Mouse (Mus musculus) hindbrain, embryonic 14.5 days (tissue): ENCODE measurements around the gene Zfp341. TPM values are rescaled to one million over a fixed set of nuclear protein-coding genes. Genes with fewer than 3 reads are reported as not detected.

Source experiments
- ATAC-seq: fragments of 200-750 bp; cut with Nextera tagmentation; 2 replicates; pipeline ENCODE4 v1.8.0; 2017; ENCODE audit warnings: moderate number of reproducible peaks, mild to moderate bottlenecking, moderate TSS enrichment, moderate library complexity; ENCODE audit not compliant: low FRiP score
- DNase-seq: peaks from one replicate; pipeline ENCODE4 v3.0.0-alpha.2; 2015; ENCODE audit warnings: low spot score
- H3K27ac ChIP-seq: fragments of 300-500 bp; sonication (generic); 2 replicates; pipeline ENCODE4 v1.5.1; 2014; ENCODE audit warnings: mild to moderate bottlenecking, moderate library complexity
- H3K27me3 ChIP-seq: fragments of 300-500 bp; sonication (generic); 2 replicates; pipeline ENCODE4 v1.6.1; 2014; ENCODE audit warnings: mild to moderate bottlenecking, low read length, mixed read lengths; ENCODE audit not compliant: control insufficient read depth, insufficient read depth
- H3K36me3 ChIP-seq: fragments of 300-500 bp; sonication (generic); replicated peaks from 2 replicates; pipeline ENCODE4 v1.6.1; 2014; ENCODE audit not compliant: control insufficient read depth, insufficient read depth
- H3K4me1 ChIP-seq: fragments of 300-500 bp; sonication (generic); replicated peaks from 2 replicates; pipeline ENCODE4 v1.6.1; 2014; ENCODE audit warnings: antibody characterized with exemption, low read length, mixed read lengths; ENCODE audit not compliant: control insufficient read depth, insufficient read depth
- H3K4me2 ChIP-seq: fragments of 300-500 bp; sonication (generic); replicated peaks from 2 replicates; pipeline ENCODE4 v1.6.1; 2014; ENCODE audit warnings: mild to moderate bottlenecking, moderate library complexity
- H3K4me3 ChIP-seq: fragments of 300-500 bp; sonication (generic); replicated peaks from 2 replicates; pipeline ENCODE4 v1.5.1; 2014; ENCODE audit warnings: mild to moderate bottlenecking, low read length
- H3K9ac ChIP-seq: fragments of 300-500 bp; sonication (generic); 2 replicates; pipeline ENCODE4 v1.6.1; 2014
- H3K9me3 ChIP-seq: fragments of 300-500 bp; sonication (generic); 2 replicates; pipeline ENCODE4 v1.6.1; 2016; ENCODE audit warnings: low read length; ENCODE audit not compliant: control insufficient read depth
- WGBS: fragments of 180-500 bp; shearing (Covaris S2); extraction: QIAGEN DNeasy Blood & Tissue Kit; methylation state at CpG from one replicate; pipeline ENCODE4 v1.1.7; 2014; 5-methylcytosine and 5-hydroxymethylcytosine counted together
- polyA plus RNA-seq: library from polyadenylated mRNA; unstranded; fragments of >200 nt; fragmentation: Nextera tagmentation; extraction: Ambion mirVana; gene quantifications from 2 replicates; pipeline ENCODE4 v1.2.1, GENCODE M21; 2014

Gene Zfp341
- polyA plus RNA-seq, 1 experiment from 2014 or later = 2.0 TPM

- Histone ChIP-seq H3K27me3 (no peaks in the 10 kb centered on the region), H3K27ac (peak overlapping the region; percentile 87), H3K9me3 (no peaks in the 10 kb centered on the region), H3K36me3 (no peaks in the 10 kb centered on the region), H3K4me3 (peak overlapping the region; percentile 18), H3K9ac (peak overlapping the region; percentile 45), H3K4me2 (peak overlapping the region; percentile 50), H3K4me1 (peaks cover 28% of the 10 kb centered on the region)
- peak; percentile 72 for ATAC-seq
- WGBS = 57% methylated on average over 19 of the region's 19 CpGs
- DNase-seq = peak; percentile 80
Measured at GRCm38 (mm10) chr2:154676653-154677609, 63.8 kb downstream of the Zfp341 start.

GRCm38 (mm10) chr2:154677651-154678139, 64.6 kb downstream of the Zfp341 start:
- ATAC-seq (peak; percentile 83), DNase-seq (peak; percentile 82)
- Histone ChIP-seq H3K9me3 (no peaks in the 10 kb centered on the region), H3K9ac (peak overlapping the region; percentile 45), H3K4me1 (peaks cover 34% of the 10 kb centered on the region), H3K4me3 (peak overlapping the region; percentile 18), H3K27me3 (no peaks in the 10 kb centered on the region), H3K36me3 (no peaks in the 10 kb centered on the region), H3K27ac (peak overlapping the region; percentile 87), H3K4me2 (peak overlapping the region; percentile 50)
- WGBS = 5% methylated on average over 10 of the region's 10 CpGs

- no peak overlapping the region for H3K4me3 ChIP-seq
- 92% methylated on average over 3 of the region's 3 CpGs for WGBS
- no peak overlapping the region for H3K9ac ChIP-seq
- ATAC-seq = no peak
- no peaks in the 10 kb centered on the region for H3K9me3 ChIP-seq
- no peaks in the 10 kb centered on the region for H3K27me3 ChIP-seq
- no peaks in the 10 kb centered on the region; the same call in 1 of the 2 replicates for H3K36me3 ChIP-seq
- DNase-seq = no peak
- no peak overlapping the region for H3K27ac ChIP-seq
- no peak overlapping the region for H3K4me2 ChIP-seq
- H3K4me1 ChIP-seq = peaks cover 41% of the 10 kb centered on the region
Measured at GRCm38 (mm10) chr2:154678995-154679394, 65.9 kb downstream of the Zfp341 start.

GRCm38 (mm10) chr2:154680337-154680736, 67.2 kb downstream of the Zfp341 start:
- Histone ChIP-seq H3K4me3 (no peak overlapping the region), H3K27ac (no peak overlapping the region), H3K9ac (no peak overlapping the region), H3K4me2 (no peak overlapping the region), H3K9me3 (no peaks in the 10 kb centered on the region), H3K27me3 (no peaks in the 10 kb centered on the region), H3K4me1 (peaks cover 41% of the 10 kb centered on the region), H3K36me3 (no peaks in the 10 kb centered on the region; the same call in 1 of the 2 replicates)
- DNase-seq (no peak), ATAC-seq (no peak)
- 89% methylated on average over 2 of the region's 2 CpGs for WGBS

GRCm38 (mm10) chr2:154680941-154681340, 67.8 kb downstream of the Zfp341 start:
- H3K36me3 ChIP-seq = no peaks in the 10 kb centered on the region; the same call in 1 of the 2 replicates
- DNase-seq = no peak
- H3K9ac ChIP-seq = no peak overlapping the region
- no peak overlapping the region for H3K4me2 ChIP-seq
- no peaks in the 10 kb centered on the region for H3K27me3 ChIP-seq
- H3K27ac ChIP-seq = no peak overlapping the region
- no peaks in the 10 kb centered on the region for H3K9me3 ChIP-seq
- 83% methylated on average over 6 of the region's 6 CpGs for WGBS
- H3K4me3 ChIP-seq = no peak overlapping the region
- no peak for ATAC-seq
- peaks cover 41% of the 10 kb centered on the region for H3K4me1 ChIP-seq

- WGBS = 42% methylated on average over 1 of the region's 1 CpGs
- Histone ChIP-seq H3K36me3 (no peaks in the 10 kb centered on the region; the same call in 1 of the 2 replicates), H3K4me1 (peaks cover 26% of the 10 kb centered on the region), H3K27me3 (no peaks in the 10 kb centered on the region), H3K4me3 (no peak overlapping the region), H3K4me2 (0 out of 2 replicates have a peak overlapping the region, but pooled peaks have one; percentile 16), H3K9ac (peak overlapping the region; percentile 31), H3K27ac (peak overlapping the region; percentile 60), H3K9me3 (no peaks in the 10 kb centered on the region)
- ATAC-seq (no peak), DNase-seq (no peak)
Measured at GRCm38 (mm10) chr2:154682712-154683111, 69.6 kb downstream of the Zfp341 start.

GRCm38 (mm10) chr2:154684901-154685470, 71.9 kb downstream of the Zfp341 start:
- Histone ChIP-seq H3K36me3 (peaks cover 7% of the 10 kb centered on the region; the same call in 1 of the 2 replicates), H3K4me2 (no peak overlapping the region), H3K27me3 (no peaks in the 10 kb centered on the region), H3K4me1 (peaks cover 21% of the 10 kb centered on the region), H3K4me3 (no peak overlapping the region), H3K9me3 (no peaks in the 10 kb centered on the region), H3K27ac (no peak overlapping the region), H3K9ac (no peak overlapping the region)
- 92% methylated on average over 7 of the region's 7 CpGs for WGBS
- ATAC-seq (no peak), DNase-seq (no peak)

- WGBS = 94% methylated on average over 3 of the region's 3 CpGs
- DNase-seq = no peak
- no peak overlapping the region for H3K4me3 ChIP-seq
- H3K27me3 ChIP-seq = no peaks in the 10 kb centered on the region
- H3K4me1 ChIP-seq = peaks cover 21% of the 10 kb centered on the region
- H3K9ac ChIP-seq = no peak overlapping the region
- ATAC-seq = no peak
- H3K9me3 ChIP-seq = no peaks in the 10 kb centered on the region
- no peak overlapping the region for H3K27ac ChIP-seq
- H3K36me3 ChIP-seq = peaks cover 15% of the 10 kb centered on the region
- H3K4me2 ChIP-seq = no peak overlapping the region
Measured at GRCm38 (mm10) chr2:154685772-154686171, 72.7 kb downstream of the Zfp341 start.

GRCm38 (mm10) chr2:154686819-154687218, 73.7 kb downstream of the Zfp341 start:
- Histone ChIP-seq H3K4me2 (no peak overlapping the region), H3K9ac (no peak overlapping the region), H3K27me3 (no peaks in the 10 kb centered on the region), H3K36me3 (peaks cover 23% of the 10 kb centered on the region), H3K4me1 (peaks cover 17% of the 10 kb centered on the region), H3K27ac (no peak overlapping the region), H3K4me3 (no peak overlapping the region), H3K9me3 (no peaks in the 10 kb centered on the region)
- 99% methylated on average over 3 of the region's 3 CpGs for WGBS
- ATAC-seq (no peak), DNase-seq (no peak)
